Mouse (Mus musculus): ENCODE measurements around the gene Gpr180.
"Not testable (repeated sequence)": the region's sequence is repeated elsewhere in the genome, so short reads cannot be mapped to it uniquely, and the experiment has no call there.

The Gpr180 gene

DNA sequence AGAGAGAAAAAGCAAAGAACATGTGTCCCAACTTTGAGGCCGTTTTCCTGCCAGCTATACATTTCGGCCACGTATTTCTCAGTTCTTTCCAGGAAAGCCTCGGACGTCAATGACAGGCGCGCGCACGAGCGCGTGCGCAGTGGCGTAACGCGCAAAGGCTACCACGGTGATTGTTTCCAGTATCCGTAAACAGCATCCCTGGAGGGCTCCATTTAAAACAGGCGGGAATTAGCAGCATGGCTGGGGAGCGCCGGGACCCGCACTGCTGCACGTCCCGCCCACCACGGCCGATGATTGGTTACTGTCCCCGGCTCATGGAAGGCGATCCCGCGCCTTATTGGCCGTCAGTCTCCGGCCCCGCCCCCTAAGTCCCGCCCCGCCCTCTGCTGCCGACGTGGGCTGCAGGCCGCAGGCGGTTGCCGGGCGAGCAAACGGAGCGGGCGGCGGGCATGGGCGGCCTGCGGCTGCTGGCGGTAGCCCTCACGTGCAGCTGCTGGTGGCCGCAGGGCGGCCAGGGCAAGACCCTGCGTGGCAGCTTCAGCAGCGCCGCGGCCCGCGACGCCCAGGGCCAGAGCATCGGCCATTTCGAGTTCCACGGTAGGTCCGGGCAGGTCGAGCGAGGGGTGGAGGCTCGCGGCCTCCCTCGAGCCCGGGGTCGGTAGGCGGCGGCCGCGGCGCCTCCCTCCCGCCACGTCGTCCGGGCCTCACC is at the start of gene Gpr180:
Gene Gpr180 (plus strand): TSS at position 415 of the 709 bp plus-strand sequence.
- peak; percentile 94 for DNase-seq (ENCODE audit: low read depth, low spot score)

GRCm38 (mm10) chr14:118088437-118089207 is 48.3 kb upstream of the Gpr180 start:
- no peak for DNase-seq (ENCODE audit: low read depth, low spot score)

DNA sequence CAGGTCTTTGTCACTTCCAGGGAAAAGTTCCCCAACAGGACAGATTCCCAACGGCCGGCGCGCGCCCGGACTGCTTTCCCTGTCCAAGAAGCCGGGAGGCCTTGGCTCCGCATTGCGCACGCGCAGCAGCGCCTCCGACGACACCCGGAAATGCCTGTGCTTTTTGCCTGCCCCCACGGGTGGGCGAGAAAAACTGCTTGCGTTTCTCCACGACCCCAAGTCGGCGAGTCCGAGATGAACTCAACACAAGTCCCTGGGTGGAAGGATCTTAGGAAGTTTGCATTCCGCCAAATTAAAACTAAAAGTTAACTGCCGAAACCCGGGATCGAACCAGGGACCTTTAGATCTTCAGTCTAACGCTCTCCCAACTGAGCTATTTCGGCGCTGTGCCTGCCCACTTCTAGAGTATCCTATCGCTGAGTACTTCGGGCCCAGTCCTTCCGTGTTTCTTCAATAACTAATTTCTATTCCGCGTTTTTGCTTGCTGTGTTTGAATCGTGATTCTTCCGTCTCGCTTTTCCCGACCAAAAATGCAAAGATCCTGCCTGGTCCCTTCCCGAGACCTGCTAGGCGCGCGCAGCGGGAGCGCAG is 47.6 kb upstream of the Gpr180 start:
- DNase-seq (ENCODE audit: low read depth, low spot score) = peak; percentile 89

DNA sequence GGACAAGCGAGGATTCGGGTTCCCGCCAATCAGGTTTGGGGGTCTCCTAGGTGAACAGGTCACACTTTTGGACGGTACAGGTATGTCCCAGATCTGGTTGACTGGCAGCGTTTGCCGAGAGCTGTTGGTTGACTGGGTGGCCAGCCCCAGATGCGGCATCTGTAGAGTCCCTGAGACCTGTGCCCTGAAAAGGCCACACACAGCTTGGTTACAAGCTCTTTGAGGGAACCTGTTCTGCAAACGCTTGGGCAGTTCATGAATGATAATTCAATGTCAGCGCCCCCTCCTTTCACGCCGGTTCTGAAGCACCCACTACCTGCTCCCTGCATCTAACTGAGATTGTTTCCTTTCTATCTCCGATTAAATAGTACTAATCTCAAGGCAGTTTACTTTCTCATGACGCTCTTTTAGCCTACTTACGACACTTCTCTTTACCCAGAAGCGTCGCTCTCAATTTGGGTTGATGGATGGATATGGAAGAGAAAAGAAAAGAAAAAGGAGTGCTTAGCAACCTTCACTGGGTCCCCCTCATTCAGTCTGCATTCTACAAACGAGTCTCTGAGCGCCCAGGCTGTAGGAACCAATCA is 47.1 kb upstream of the Gpr180 start:
- no peak for DNase-seq (ENCODE audit: low read depth, low spot score)

DNA sequence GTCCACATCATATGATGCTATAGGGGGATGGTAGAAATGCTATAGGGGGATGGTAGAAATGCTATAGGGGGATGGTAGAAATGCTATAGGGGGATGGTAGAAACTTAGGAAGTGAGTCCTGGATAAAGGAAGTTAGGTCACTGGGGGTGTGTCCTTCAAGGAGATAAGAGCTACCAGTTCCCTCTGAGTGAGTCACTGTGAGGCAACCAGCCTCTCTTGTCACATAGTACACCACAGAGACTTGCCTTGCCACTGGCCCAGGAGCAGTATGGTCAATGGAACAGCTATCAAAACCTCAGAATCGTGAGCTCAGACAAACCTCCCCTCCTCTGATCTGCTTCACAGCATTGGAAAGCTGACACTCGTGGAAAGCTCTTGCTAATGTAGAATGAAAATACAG is 38.7 kb upstream of the Gpr180 start:
- no peak for DNase-seq (ENCODE audit: low read depth, low spot score)

DNA sequence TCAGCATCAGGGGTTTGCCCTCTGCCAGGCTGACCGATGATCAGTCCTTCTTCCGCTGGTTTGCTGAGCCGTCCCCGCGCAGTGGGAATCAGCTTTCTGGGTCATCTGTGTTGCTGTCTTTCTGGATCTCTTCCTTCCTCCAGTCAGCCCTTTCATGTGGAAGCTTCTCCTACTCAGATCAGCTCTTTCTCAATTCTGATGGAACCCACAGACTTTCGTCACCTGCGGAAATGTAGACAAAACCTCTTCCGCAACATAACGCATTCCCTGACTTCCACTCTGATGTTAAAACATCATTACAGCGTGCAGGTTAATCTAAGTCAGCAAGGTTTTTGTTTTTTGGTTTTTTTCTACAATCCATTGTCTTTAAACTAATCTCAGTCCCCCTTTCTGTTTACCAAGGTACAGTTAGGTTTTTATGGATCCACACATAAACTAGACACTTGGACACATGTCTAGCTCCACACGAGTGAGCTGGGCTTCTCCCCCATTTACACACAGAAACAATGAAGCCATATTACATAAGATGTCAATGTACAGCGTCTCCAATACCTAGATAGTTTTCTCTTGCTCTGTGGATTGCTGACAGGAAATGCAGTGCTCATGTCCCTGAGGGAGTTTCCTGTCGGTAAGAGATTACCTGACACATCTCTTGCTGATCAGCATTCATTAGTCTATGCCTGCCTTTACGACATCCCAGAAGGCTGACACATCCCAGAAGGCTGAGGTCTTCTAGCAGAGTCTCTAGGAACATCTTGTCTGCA is 35.5 kb upstream of the Gpr180 start:
- DNase-seq (ENCODE audit: low read depth, low spot score) = no peak

DNA sequence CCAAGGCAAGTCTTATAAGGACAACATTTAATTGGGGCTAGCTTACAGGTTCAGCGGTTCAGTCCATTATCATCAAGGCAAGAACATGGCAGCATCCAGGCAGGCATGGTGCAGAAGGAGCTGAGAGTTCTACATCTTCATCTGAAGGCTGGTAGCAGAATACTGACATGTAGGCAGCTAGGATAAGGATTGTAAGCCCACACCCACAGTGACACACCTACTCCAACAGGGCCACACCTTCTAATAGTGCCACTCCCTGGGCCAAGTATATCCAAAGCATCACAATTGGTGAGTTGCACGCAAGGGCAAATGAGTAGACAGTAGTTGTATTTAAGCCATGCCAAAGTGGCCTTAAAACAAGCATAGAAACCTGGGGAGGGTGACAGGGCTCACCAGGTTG is 29.5 kb upstream of the Gpr180 start:
- DNase-seq (ENCODE audit: low read depth, low spot score) = not testable (repeated sequence)

DNA sequence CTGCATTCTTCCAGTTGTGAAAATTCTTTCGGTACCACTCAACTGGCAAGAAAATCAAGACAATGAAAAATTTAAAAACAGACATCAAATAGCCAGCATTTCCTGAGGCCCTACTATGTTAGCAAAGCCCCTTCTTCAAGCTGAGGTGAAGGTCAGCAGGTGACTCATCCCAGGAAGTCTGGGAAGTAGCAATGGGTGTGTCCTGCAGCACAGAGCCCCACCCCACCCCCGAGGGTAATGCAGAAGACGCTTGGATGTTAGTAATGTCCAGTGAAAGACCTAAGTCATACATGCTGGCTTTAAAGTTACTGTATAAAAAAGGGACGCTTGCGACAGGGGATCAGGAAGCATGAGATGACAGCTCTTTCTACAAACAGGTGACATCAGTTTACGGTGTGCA is 23.8 kb upstream of the Gpr180 start:
- DNase-seq (ENCODE audit: low read depth, low spot score) = no peak

DNA sequence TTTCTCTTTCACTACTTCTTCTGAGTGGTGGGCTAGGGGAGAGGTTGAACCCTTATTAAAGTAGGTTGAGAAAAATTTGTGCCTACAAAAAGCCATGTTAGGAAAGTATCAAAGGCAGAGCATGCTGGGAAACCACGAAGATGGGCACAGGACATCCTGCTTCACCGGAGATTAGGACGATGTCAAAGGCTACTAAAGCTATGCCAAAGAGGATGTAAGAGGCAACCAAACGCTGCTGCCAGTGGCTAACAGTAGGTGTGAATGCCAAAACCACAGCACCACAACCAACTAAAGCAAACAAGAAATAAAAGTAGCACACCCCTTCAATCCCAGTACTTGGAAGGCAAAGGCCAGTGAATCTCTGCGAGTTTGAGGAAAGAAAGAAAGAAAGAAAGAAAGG is 12.8 kb upstream of the Gpr180 start:
- DNase-seq (ENCODE audit: low read depth, low spot score) = peak; percentile 34

DNA sequence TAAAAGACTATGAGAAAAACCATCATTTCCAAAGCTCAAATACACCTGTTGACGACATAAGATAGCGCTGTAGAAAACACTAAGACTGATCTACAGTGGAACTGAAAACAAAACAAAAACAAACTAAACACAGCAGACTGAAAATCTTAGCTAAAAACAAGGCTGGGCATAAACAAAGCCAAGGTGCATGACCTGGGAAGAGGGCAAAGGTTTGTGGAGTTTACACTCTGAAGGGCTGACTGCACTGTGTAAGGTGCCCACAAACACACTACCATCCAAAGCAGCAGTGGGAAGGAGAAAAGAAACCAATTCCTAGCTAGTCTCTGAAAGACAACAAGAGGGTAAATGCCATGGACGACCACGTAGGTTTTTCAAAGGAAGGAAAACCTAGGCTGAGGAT is 12.2 kb upstream of the Gpr180 start:
- DNase-seq (ENCODE audit: low read depth, low spot score) = no peak

DNA sequence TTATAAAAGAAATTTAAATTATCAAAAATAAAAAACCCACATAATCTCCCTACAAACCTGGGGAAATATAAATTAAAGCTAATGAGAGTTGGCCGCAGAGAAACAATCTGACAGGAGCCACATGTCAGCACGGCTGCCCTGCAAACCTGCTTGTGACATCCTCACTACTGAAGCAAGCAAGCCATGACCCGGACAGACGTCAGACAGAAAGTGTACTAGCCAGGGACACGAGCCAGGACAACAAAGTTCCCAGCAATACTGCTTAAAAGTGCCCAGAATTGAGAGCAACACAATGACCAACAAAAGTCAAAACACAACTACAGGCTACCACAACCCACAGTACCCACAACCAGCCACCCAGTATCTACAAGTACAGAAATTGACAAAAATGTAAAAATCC is 10.7 kb upstream of the Gpr180 start:
- no peak for DNase-seq (ENCODE audit: low read depth, low spot score)

GRCm38 (mm10) chr14:118131472-118131871 is 5.5 kb upstream of the Gpr180 start:
- no peak for DNase-seq (ENCODE audit: low read depth, low spot score)

GRCm38 (mm10) chr14:118131931-118132641 is 4.9 kb upstream of the Gpr180 start:
- DNase-seq (ENCODE audit: low read depth, low spot score) = no peak

DNA sequence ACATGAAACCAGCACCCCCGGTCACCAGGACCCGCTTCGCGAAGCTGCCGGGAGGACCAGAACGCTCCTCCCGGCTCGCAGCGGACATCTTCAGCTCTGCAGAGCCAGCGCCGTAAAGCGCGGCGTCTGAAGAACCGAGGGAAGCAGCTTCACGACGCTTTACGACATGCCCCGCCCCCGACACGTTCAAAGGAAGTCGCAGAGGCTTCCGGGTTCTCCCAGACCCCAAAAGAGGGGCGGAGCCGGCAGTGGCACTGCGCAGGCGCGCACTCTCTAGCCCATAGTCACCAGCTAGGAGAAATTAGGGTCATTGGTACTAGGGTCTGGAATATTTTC is 4.3 kb upstream of the Gpr180 start, which contains the start of gene Tgds:
Gene Tgds (minus strand): TSS at position 114 of the 336 bp plus-strand sequence.
- DNase-seq (ENCODE audit: low read depth, low spot score) = peak; percentile 98

GRCm38 (mm10) chr14:118137487-118137886 is 529 bp downstream of the Gpr180 start:
- DNase-seq (ENCODE audit: low read depth, low spot score) = no peak

GRCm38 (mm10) chr14:118142283-118142682 is 5.3 kb downstream of the Gpr180 start:
- no peak for DNase-seq (ENCODE audit: low read depth, low spot score)

GRCm38 (mm10) chr14:118148046-118148445 is 11.1 kb downstream of the Gpr180 start:
- DNase-seq (ENCODE audit: low read depth, low spot score) = no peak

DNA sequence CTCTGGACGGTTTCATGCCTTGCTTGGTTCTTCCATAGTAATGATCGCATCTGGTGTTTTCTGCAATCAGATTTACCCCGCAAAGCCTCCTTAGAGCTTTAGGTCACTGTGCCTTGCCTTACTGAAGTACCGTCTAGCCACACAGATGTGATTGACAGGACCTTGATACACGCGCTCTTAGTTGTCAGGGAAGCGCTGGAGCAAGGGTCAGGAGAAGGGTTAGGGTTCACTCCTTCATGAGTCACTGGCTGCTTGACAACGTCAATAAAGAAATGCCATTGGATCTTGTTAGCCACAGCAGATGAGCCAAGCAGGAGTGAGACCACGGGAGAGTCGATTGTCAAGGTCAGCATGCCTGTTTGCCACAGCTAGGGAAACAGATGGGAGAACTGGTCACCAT is 11.6 kb downstream of the Gpr180 start:
- DNase-seq (ENCODE audit: low read depth, low spot score) = no peak

GRCm38 (mm10) chr14:118150656-118151551 is 13.9 kb downstream of the Gpr180 start:
- DNase-seq (ENCODE audit: low read depth, low spot score) = no peak

Data from CD4-positive helper T cell, adult 2 months (primary cell).